Mouse (Mus musculus): ENCODE data around the gene Lrrc3b.

Lrrc3b gene

GRCm38 (mm10) chr14:15438485-15439157 is at the start of gene Lrrc3b:
Gene Lrrc3b (minus strand): TSS chr14:15438987.
- no peak for DNase-seq (ENCODE audit: extremely low spot score, low read depth, low spot score)

GRCm38 (mm10) chr14:15477668-15478067 is 38.9 kb upstream of the Lrrc3b start:
- DNase-seq (ENCODE audit: extremely low spot score, low read depth, low spot score), result no peak

DNA sequence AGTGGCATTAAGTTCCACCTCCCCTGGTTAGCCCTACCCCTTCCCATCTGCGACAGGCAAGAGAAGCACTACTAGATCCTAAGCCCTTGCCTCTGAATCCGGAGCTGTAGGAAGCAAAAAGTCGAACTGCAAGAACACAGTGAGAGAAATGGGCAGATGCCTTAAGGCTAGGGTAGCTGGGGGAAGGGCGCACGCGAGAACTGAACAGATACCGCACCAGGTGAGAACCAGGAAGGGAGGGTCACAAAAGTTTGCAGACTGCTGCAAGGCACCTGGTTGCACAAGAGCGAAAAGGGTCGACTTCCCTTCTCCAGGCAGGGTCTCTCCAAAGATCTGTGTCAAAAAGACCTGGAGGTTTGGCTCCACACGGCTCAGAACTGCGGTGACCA is 697 bp downstream of the Lrrc3b start:
- DNase-seq (ENCODE audit: extremely low spot score, low read depth, low spot score), result no peak

DNA sequence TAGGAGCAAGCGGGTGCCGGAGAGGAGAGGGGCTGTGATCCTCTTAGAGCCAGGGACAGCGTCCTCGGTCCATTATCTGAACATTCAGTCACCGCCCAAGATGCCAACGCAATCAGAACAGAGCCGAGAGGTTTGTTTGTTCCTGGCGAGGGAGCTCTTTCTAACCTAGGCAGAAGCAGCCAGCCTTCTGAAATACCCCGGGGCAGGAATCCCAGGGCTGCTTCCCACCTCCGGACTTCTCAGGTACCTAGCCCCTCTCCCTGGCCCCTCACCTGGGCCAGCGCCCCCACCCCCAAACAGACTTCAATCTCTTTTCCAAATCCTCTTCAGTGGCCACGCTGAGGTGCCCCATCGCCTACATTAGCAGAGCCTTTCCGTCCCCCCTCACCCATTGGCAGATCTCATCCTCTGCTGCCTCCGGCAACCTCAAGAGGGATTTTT is 1.3 kb downstream of the Lrrc3b start:
- no peak for DNase-seq (ENCODE audit: extremely low spot score, low read depth, low spot score)

- DNase-seq (ENCODE audit: extremely low spot score, low read depth, low spot score), result no peak
These were observed 1.7 kb downstream of the Lrrc3b start for GRCm38 (mm10) chr14:15437046-15437445.

- no peak for DNase-seq (ENCODE audit: extremely low spot score, low read depth, low spot score)
These were observed 2.2 kb downstream of the Lrrc3b start for GRCm38 (mm10) chr14:15436586-15436985.

DNA sequence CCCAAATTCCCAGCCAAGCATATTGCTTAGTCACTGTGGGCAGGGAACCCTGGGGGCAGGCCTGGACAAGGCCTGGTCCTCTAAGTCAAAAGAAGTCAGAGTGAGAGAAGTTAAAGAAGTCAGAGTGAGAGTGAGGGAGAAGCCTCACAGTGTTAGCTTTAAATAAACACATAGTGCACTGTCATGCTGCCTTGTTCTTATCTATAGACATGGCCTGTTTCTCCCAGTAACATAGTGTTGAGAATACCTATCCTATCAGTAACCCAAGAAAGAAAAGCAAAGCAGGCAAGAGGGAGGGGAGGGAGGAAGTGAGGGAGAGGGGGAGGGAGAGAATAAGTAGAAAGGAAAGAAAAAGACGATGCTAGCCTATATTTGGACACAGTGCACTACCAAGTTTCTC is 6.4 kb downstream of the Lrrc3b start:
- DNase-seq (ENCODE audit: extremely low spot score, low read depth, low spot score), result no peak

DNA sequence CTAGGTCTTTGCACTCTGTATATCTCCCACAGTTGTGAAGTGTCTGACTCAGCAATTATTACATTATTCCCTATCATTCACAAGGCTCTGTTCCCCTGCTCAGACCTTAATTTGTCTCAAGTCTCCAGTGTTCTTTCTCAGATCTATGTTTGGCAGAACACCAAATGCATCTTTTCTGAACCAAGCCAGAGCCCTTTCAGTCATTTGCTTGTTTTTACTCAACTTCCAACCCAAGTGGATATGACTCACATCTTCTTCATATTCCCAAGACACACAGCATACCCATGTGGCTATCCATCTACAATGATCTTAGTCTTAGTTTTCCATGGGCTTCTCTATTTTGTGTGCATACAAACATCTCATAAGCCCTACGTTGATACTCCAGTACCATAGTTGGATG is 17.2 kb downstream of the Lrrc3b start:
- DNase-seq (ENCODE audit: extremely low spot score, low read depth, low spot score), result no peak

- DNase-seq (ENCODE audit: extremely low spot score, low read depth, low spot score), result no peak
These were observed 27.9 kb downstream of the Lrrc3b start for GRCm38 (mm10) chr14:15410686-15411534.

DNA sequence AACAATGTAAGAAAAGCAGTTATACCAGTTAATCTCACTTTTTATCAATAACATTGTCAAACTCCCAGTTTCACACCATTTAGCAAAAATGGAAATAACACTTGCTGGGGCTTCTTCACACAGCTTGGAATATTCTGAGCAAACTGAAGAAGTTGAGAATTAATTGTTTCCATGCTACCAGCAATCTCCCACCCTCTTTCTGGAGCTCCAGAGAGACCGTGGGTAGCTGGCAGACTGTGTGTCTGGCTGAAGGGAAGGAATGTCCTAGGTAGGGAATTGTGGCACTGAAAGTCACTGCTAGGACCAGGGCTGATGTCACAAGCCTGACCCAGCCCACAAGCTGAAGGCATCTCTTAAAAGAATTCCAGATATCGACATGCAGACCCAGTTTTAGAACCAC is 53.3 kb downstream of the Lrrc3b start:
- no peak for DNase-seq (ENCODE audit: extremely low spot score, low read depth, low spot score)

- no peak for DNase-seq (ENCODE audit: extremely low spot score, low read depth, low spot score)
These were observed 53.8 kb downstream of the Lrrc3b start for GRCm38 (mm10) chr14:15384972-15385371.

DNA sequence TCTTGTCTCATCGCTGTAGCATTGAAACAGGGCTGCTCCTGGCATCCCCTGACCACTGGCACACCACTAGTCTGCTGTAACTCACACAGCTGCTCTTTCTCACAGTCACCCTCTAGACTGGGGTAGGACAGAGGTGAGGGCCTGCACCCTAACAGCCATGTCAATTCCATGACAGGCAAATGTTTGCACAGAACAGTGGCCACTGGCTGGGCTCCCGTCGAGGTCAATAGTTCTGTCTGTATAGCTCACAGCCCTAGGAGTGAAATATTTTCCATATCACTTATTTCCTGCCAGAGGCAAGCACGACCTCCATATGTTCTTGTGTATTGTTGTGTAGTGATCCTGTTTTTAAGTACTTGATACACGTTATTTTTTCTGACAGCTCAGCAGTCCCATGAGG is 54.3 kb downstream of the Lrrc3b start:
- DNase-seq (ENCODE audit: extremely low spot score, low read depth, low spot score), result no peak

DNA sequence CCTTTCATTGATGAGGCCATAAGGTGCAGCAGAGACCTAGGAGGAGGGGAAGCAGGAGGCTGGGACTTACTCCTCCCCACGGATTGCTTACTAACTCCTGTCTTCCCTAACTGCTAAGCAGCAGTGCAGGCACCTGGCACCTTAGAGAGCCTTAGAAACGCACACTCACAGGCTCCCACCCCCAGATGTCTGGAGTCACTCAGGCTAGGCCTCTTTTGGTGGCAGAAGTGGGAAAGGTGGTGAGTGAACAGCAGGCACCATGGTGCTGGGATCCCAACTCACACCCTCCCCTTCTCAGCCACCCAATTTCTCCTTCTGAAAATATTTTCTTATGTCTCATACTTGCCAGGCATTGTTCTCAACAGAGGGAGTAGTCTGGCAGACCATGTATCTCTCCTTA is 55.7 kb downstream of the Lrrc3b start:
- DNase-seq (ENCODE audit: extremely low spot score, low read depth, low spot score), result no peak

- DNase-seq (ENCODE audit: extremely low spot score, low read depth, low spot score), result no peak
These were observed 61.4 kb downstream of the Lrrc3b start for GRCm38 (mm10) chr14:15377368-15377767.

- no peak for DNase-seq (ENCODE audit: extremely low spot score, low read depth, low spot score)
These were observed 62.0 kb downstream of the Lrrc3b start for GRCm38 (mm10) chr14:15376786-15377185.

GRCm38 (mm10) chr14:15374271-15374670 is 64.5 kb downstream of the Lrrc3b start:
- DNase-seq (ENCODE audit: extremely low spot score, low read depth, low spot score), result no peak

GRCm38 (mm10) chr14:15372985-15373384 is 65.8 kb downstream of the Lrrc3b start:
- no peak for DNase-seq (ENCODE audit: extremely low spot score, low read depth, low spot score)

- no peak for DNase-seq (ENCODE audit: extremely low spot score, low read depth, low spot score)
These were observed 73.7 kb downstream of the Lrrc3b start for GRCm38 (mm10) chr14:15365045-15365444.

DNA sequence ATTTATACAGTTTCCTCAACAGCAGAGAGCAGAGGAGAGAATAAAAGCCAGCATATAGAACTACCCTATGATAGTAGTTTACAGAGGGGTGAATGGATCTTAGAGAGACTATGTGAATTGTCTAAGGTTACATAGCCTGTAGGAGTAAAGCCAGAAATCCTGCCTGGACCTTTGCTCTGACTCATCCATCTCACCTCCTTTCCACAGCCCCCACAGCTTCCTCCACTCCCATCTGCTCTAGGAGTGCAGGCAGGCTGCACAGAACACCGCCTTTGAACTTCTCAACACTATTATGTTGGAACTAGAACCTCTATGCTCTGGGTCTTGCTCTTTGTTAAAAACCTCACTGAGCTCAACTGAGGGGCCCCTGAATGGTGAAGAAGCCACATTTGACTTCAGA is 78.9 kb downstream of the Lrrc3b start:
- DNase-seq (ENCODE audit: extremely low spot score, low read depth, low spot score), result no peak

GRCm38 (mm10) chr14:15359134-15359533 is 79.7 kb downstream of the Lrrc3b start:
- DNase-seq (ENCODE audit: extremely low spot score, low read depth, low spot score), result no peak

- DNase-seq (ENCODE audit: extremely low spot score, low read depth, low spot score), result peak; percentile 28
These were observed 83.3 kb downstream of the Lrrc3b start for GRCm38 (mm10) chr14:15355512-15355911.

GRCm38 (mm10) chr14:15354299-15354698 is 84.5 kb downstream of the Lrrc3b start:
- DNase-seq (ENCODE audit: extremely low spot score, low read depth, low spot score), result no peak

Measured in hindlimb bud, embryonic 11.5 days (tissue).